Mouse (Mus musculus) megakaryocyte, embryonic 14.5 days (primary cell): ENCODE measurements at regions not wholly inside any gene's neighbourhood (a gene's known extent, or its start where the extent isn't known, plus 50 kb on each side); places are given as distances from the start of the nearest gene placed in this dataset.

Source experiments
- H3K27me3 ChIP-seq: replicated peaks from 2 replicates; pipeline ENCODE3; 2012; ENCODE audit warnings: inconsistent platforms
- H3K36me3 ChIP-seq: replicated peaks from 2 replicates; pipeline ENCODE3; 2012; ENCODE audit warnings: low read length, inconsistent platforms, mixed read lengths
- H3K4me1 ChIP-seq: 2 replicates; pipeline ENCODE4 v1.6.1; 2012; ENCODE audit warnings: inconsistent platforms
- H3K4me3 ChIP-seq: replicated peaks from 2 replicates; pipeline ENCODE3; 2012; ENCODE audit warnings: moderate library complexity, mild to moderate bottlenecking, inconsistent platforms
- H3K9me3 ChIP-seq: 2 replicates; pipeline ENCODE4 v1.6.1; 2012; ENCODE audit warnings: inconsistent platforms
- FLI1 ChIP-seq: IDR thresholded peaks from 2 replicates; pipeline ENCODE4 v1.6.1; 2012; ENCODE audit warnings: low read length, inconsistent platforms, mixed read lengths
- GATA1 ChIP-seq: IDR thresholded peaks from 3 replicates; pipeline ENCODE4 v1.6.1; 2012; ENCODE audit warnings: mixed read lengths, low read length, inconsistent platforms, borderline replicate concordance

- Histone ChIP-seq H3K9me3 (no peaks in the 10 kb centered on the region), H3K36me3 (no peaks in the 10 kb centered on the region), H3K4me1 (no peaks in the 10 kb centered on the region), H3K27me3 (peaks cover 17% of the 10 kb centered on the region), H3K4me3 (no peak overlapping the region)
- TF ChIP-seq FLI1 (no peak), GATA1 (no peak)
Measured at GRCm38 (mm10) chrX:42360973-42361372, 128.5 kb upstream of the Tex13c2 start.

DNA sequence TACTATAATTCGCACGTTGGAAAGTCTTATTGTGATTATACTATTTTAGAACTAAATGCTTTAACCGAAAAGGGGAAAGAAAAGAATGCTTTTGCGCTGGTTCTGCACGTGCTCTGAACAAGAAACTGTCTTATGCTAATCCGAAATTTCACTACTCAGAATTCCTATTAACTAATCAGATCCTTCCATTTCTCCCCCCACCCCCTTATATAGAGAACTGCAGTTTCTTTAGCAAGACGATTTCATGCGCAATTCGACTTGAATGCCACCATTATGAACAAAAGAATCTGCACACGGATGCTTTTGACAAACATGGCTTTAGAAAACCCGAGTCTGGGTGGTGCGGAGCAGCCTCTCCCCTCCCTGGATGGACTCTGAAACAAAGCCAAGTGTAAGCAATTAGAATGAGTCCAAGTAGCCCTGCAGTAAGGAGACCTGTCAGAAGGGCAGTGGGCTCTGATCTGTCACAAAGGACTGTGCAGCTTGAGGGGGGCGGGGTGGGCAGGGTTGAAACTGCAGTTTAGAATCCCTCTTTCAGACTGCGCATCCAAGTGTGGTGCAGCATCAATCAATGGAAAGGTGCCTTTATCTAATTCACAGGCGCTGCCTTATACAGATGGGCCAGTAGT lies 128.0 kb upstream of the Tex13c2 start:
- no peaks in the 10 kb centered on the region for H3K36me3 ChIP-seq
- H3K9me3 ChIP-seq = no peaks in the 10 kb centered on the region
- H3K4me3 ChIP-seq = no peak overlapping the region
- no peaks in the 10 kb centered on the region for H3K4me1 ChIP-seq
- no peak for TF ChIP-seq FLI1
- no peak for TF ChIP-seq GATA1
- peaks cover 17% of the 10 kb centered on the region for H3K27me3 ChIP-seq

- Histone ChIP-seq H3K27me3 (peaks cover 11% of the 10 kb centered on the region), H3K4me3 (no peak overlapping the region), H3K9me3 (no peaks in the 10 kb centered on the region), H3K36me3 (no peaks in the 10 kb centered on the region), H3K4me1 (no peaks in the 10 kb centered on the region)
- no peak for TF ChIP-seq FLI1
Measured at GRCm38 (mm10) chrX:42364137-42364536, 125.4 kb upstream of the Tex13c2 start.

- TF ChIP-seq GATA1 (no peak), FLI1 (no peak)
Measured at GRCm38 (mm10) chrX:42373794-42374398, 115.6 kb upstream of the Tex13c2 start.

GRCm38 (mm10) chrX:42393836-42394556 lies 95.5 kb upstream of the Tex13c2 start:
- no peak for TF ChIP-seq GATA1
- no peak for TF ChIP-seq FLI1
- H3K9me3 ChIP-seq = no peaks in the 10 kb centered on the region
- H3K27me3 ChIP-seq = peaks cover 3% of the 10 kb centered on the region
- H3K36me3 ChIP-seq = no peaks in the 10 kb centered on the region
- no peak overlapping the region for H3K4me3 ChIP-seq
- no peaks in the 10 kb centered on the region for H3K4me1 ChIP-seq

More at GRCm38 (mm10) chrX:42373794-42374398, 115.6 kb upstream of the Tex13c2 start:
- Histone ChIP-seq H3K4me1 (no peaks in the 10 kb centered on the region), H3K9me3 (no peaks in the 10 kb centered on the region), H3K36me3 (no peaks in the 10 kb centered on the region), H3K4me3 (no peak overlapping the region), H3K27me3 (peaks cover 13% of the 10 kb centered on the region)

- no peak for TF ChIP-seq GATA1
- TF ChIP-seq FLI1 = no peak
- Histone ChIP-seq H3K36me3 (no peaks in the 10 kb centered on the region), H3K4me1 (no peaks in the 10 kb centered on the region)
Measured at GRCm38 (mm10) chrX:42396441-42396840, 93.0 kb upstream of the Tex13c2 start.

GRCm38 (mm10) chrX:42398836-42399235 lies 90.7 kb upstream of the Tex13c2 start:
- H3K4me1 ChIP-seq = no peaks in the 10 kb centered on the region
- H3K36me3 ChIP-seq = no peaks in the 10 kb centered on the region
- H3K9me3 ChIP-seq = no peaks in the 10 kb centered on the region
- H3K4me3 ChIP-seq = no peak overlapping the region
- peaks cover 2% of the 10 kb centered on the region for H3K27me3 ChIP-seq
- TF ChIP-seq FLI1 (no peak), GATA1 (no peak)

More at GRCm38 (mm10) chrX:42396441-42396840, 93.0 kb upstream of the Tex13c2 start:
- Histone ChIP-seq H3K9me3 (no peaks in the 10 kb centered on the region), H3K27me3 (peaks cover 2% of the 10 kb centered on the region), H3K4me3 (no peak overlapping the region)

GRCm38 (mm10) chrX:42399343-42399742 lies 90.1 kb upstream of the Tex13c2 start:
- Histone ChIP-seq H3K27me3 (peaks cover 2% of the 10 kb centered on the region), H3K4me3 (no peak overlapping the region)

GRCm38 (mm10) chrX:42401091-42401490 lies 88.4 kb upstream of the Tex13c2 start:
- no peak overlapping the region for H3K4me3 ChIP-seq
- no peaks in the 10 kb centered on the region for H3K36me3 ChIP-seq
- TF ChIP-seq GATA1 (no peak), FLI1 (no peak)
- peaks cover 4% of the 10 kb centered on the region for H3K27me3 ChIP-seq
- H3K9me3 ChIP-seq = no peaks in the 10 kb centered on the region
- H3K4me1 ChIP-seq = no peaks in the 10 kb centered on the region

More at GRCm38 (mm10) chrX:42399343-42399742, 90.1 kb upstream of the Tex13c2 start:
- TF ChIP-seq FLI1 = no peak
- TF ChIP-seq GATA1 = no peak
- no peaks in the 10 kb centered on the region for H3K4me1 ChIP-seq
- no peaks in the 10 kb centered on the region for H3K9me3 ChIP-seq
- H3K36me3 ChIP-seq = no peaks in the 10 kb centered on the region
